Mouse (Mus musculus) intestine, embryonic 16.5 days (tissue): Measurements from ENCODE around the gene Ifnz. TPM values are rescaled to one million over a fixed set of nuclear protein-coding genes. Genes with fewer than 3 reads are reported as not detected.

ENCODE experiments used
- polyA plus RNA-seq: library from polyadenylated mRNA; unstranded; fragments of >200 nt; fragmentation: Nextera tagmentation; extraction: Ambion mirVana; gene quantifications from 2 replicates; pipeline ENCODE4 v1.2.1, GENCODE M21; 2015

The Ifnz gene
- polyA plus RNA-seq, 1 experiment from 2014 or later, result 0.11 TPM

Other genes with a start within 250 kb of the Ifnz start
- not detected in 2 replicates for gene Ifna15, start 223.9 kb upstream of the Ifnz start, polyA plus RNA-seq
- not detected in 2 replicates for gene Ifna14, start 210.3 kb upstream of the Ifnz start, polyA plus RNA-seq
- gene Ifna9, start 189.7 kb upstream of the Ifnz start, polyA plus RNA-seq, result not detected in 2 replicates
- not detected in 2 replicates for gene Ifna12, start 178.8 kb upstream of the Ifnz start, polyA plus RNA-seq
- gene C87499, start 147.7 kb upstream of the Ifnz start, polyA plus RNA-seq, result not detected in 2 replicates
- gene Ifna13, start 137.7 kb upstream of the Ifnz start, polyA plus RNA-seq, result not detected in 2 replicates
- not detected in 2 replicates for gene Ifna16, start 105.2 kb upstream of the Ifnz start, polyA plus RNA-seq
- not detected in 2 replicates for gene Ifna2, start 98.2 kb upstream of the Ifnz start, polyA plus RNA-seq
- not detected in 2 replicates for gene Ifnab, start 90.8 kb upstream of the Ifnz start, polyA plus RNA-seq
- gene Gm26566, start 60.3 kb upstream of the Ifnz start, polyA plus RNA-seq, result 0.62 and 1.4 TPM in 2 replicates
- gene Klhl9, start 59.7 kb upstream of the Ifnz start, polyA plus RNA-seq, result 63.4 and 69.9 TPM in 2 replicates
- gene Gm13271, start 27.3 kb upstream of the Ifnz start, polyA plus RNA-seq, result not detected in 2 replicates
- gene Gm13283, start 22.0 kb upstream of the Ifnz start, polyA plus RNA-seq, result 0.21 TPM in 1 of 2 replicates, not detected in the other
- gene Gm13290, start 8.3 kb upstream of the Ifnz start, polyA plus RNA-seq, result 0.44 and 0.83 TPM in 2 replicates
- not detected in 2 replicates for gene Gm13289, start 5.2 kb upstream of the Ifnz start, polyA plus RNA-seq
- gene Gm13272, start 2.3 kb upstream of the Ifnz start, polyA plus RNA-seq, result 0.28 TPM in 1 of 2 replicates, not detected in the other
- gene Gm13276, start 3.6 kb downstream of the Ifnz start, polyA plus RNA-seq, result not detected in 2 replicates
- gene Gm13277, start 6.5 kb downstream of the Ifnz start, polyA plus RNA-seq, result not detected in 2 replicates
- gene Gm13278, start 9.4 kb downstream of the Ifnz start, polyA plus RNA-seq, result not detected in 2 replicates
- gene Gm13275, start 12.4 kb downstream of the Ifnz start, polyA plus RNA-seq, result not detected in 2 replicates
- not detected in 2 replicates for gene Gm13279, start 15.3 kb downstream of the Ifnz start, polyA plus RNA-seq
- gene Gm13285, start 17.5 kb downstream of the Ifnz start, polyA plus RNA-seq, result 0.47 and 0.53 TPM in 2 replicates
- gene Gm13287, start 21.1 kb downstream of the Ifnz start, polyA plus RNA-seq, result not detected in 2 replicates
- not detected in 2 replicates for gene Gm13288, start 23.4 kb downstream of the Ifnz start, polyA plus RNA-seq
- gene Ifna7, start 34.1 kb downstream of the Ifnz start, polyA plus RNA-seq, result not detected in 2 replicates
- gene Ifna11, start 37.8 kb downstream of the Ifnz start, polyA plus RNA-seq, result not detected in 2 replicates
- gene Ifna6, start 45.3 kb downstream of the Ifnz start, polyA plus RNA-seq, result not detected in 2 replicates
- not detected in 2 replicates for gene Ifna5, start 53.4 kb downstream of the Ifnz start, polyA plus RNA-seq
- not detected in 2 replicates for gene Ifna4, start 59.7 kb downstream of the Ifnz start, polyA plus RNA-seq
- not detected in 2 replicates for gene Ifna1, start 68.0 kb downstream of the Ifnz start, polyA plus RNA-seq
- gene Ifne, start 98.1 kb downstream of the Ifnz start, polyA plus RNA-seq, result not detected in 2 replicates